Mouse (Mus musculus) CH12.LX (cell line): ENCODE results near the gene Psma7. TPM values are rescaled to one million over a fixed set of nuclear protein-coding genes. Genes with fewer than 3 reads are reported as not detected.

Experiments used
- DNase-seq: peaks from one replicate; pipeline ENCODE4 v3.0.0-alpha.2; 2013; ENCODE audit errors: extremely low read depth
- H3K27ac ChIP-seq: 2 replicates; pipeline ENCODE4 v1.5.1; 2012; ENCODE audit warnings: low read depth, mild to moderate bottlenecking, control low read depth, moderate library complexity; ENCODE audit not compliant: insufficient read depth
- H3K27me3 ChIP-seq: replicated peaks from 2 replicates; pipeline ENCODE3; 2012; ENCODE audit warnings: inconsistent platforms
- H3K36me3 ChIP-seq, 2 experiments: replicated peaks in 1 of 2; 2 replicates each; pipeline versions ENCODE3 to v1.6.1; 2012; ENCODE audit warnings: inconsistent platforms in 1 of 2, low read length in 1 of 2, mild to moderate bottlenecking in 1 of 2, mixed read lengths in 1 of 2, moderate library complexity in 1 of 2; ENCODE audit not compliant: control insufficient read depth in 1 of 2, insufficient read depth in 1 of 2
- H3K4me1 ChIP-seq, 2 experiments: 2 replicates each; pipeline ENCODE4 v1.6.1; 2012; ENCODE audit warnings: inconsistent platforms in 1 of 2, moderate library complexity in 1 of 2; ENCODE audit not compliant: insufficient read depth in 2 of 2, control insufficient read depth in 1 of 2
- H3K4me2 ChIP-seq: 2 replicates; pipeline ENCODE4 v1.6.1; 2012; ENCODE audit warnings: low read depth, mild to moderate bottlenecking, control low read depth; ENCODE audit not compliant: poor library complexity, insufficient read depth, severe bottlenecking
- H3K4me3 ChIP-seq, 3 experiments: fragments of 150-350 bp in 1 of 3; sonication (generic) in 1 of 3; replicated peaks in 1 of 3; 2 replicates each; pipeline versions ENCODE3 to v1.5.1; 2011 to 2012; ENCODE audit warnings: low read depth in 2 of 3, low read length in 2 of 3, mild to moderate bottlenecking in 2 of 3, moderate library complexity in 2 of 3, control low read depth in 1 of 3, improper control_type of control experiment in 1 of 3, inconsistent platforms in 1 of 3, mixed read lengths in 1 of 3; ENCODE audit not compliant: poor library complexity in 1 of 3
- H3K79me2 ChIP-seq: replicated peaks from 2 replicates; pipeline ENCODE4 v1.6.1; 2012; ENCODE audit warnings: mild to moderate bottlenecking, moderate library complexity; ENCODE audit not compliant: control insufficient read depth, poor library complexity, insufficient read depth, severe bottlenecking; ENCODE audit errors: extremely low read depth
- H3K9ac ChIP-seq: 2 replicates; pipeline ENCODE4 v1.6.1; 2012; ENCODE audit warnings: low read depth, mild to moderate bottlenecking, control low read depth, moderate library complexity; ENCODE audit not compliant: insufficient read depth
- H3K9me3 ChIP-seq: replicated peaks from 2 replicates; pipeline ENCODE3; 2012; ENCODE audit warnings: low read length, inconsistent platforms, mixed read lengths
- BHLHE40 ChIP-seq: IDR thresholded peaks from 2 replicates; pipeline ENCODE4 v1.6.1; 2011; ENCODE audit warnings: mild to moderate bottlenecking, low read depth, low read length, improper control_type of control experiment
- CTCF ChIP-seq, 2 experiments: IDR thresholded peaks in 1 of 2; conservative IDR thresholded peaks in 1 of 2; 2 replicates each; pipeline ENCODE4 v1.5.1; 2011 to 2012; ENCODE audit warnings: low read depth in 2 of 2, low read length in 2 of 2, improper control_type of control experiment in 1 of 2, inconsistent platforms in 1 of 2, mild to moderate bottlenecking in 1 of 2, moderate library complexity in 1 of 2
- E2F4 ChIP-seq: IDR thresholded peaks from 2 replicates; pipeline ENCODE4 v1.6.1; 2011; ENCODE audit warnings: low read depth, low read length, improper control_type of control experiment; ENCODE audit not compliant: insufficient replicate concordance
- EP300 ChIP-seq: IDR thresholded peaks from 2 replicates; pipeline ENCODE4 v1.6.1; 2011; ENCODE audit warnings: low read length, improper control_type of control experiment
- IRF4 ChIP-seq: IDR thresholded peaks from 2 replicates; pipeline ENCODE4 v1.6.1; 2014; ENCODE audit warnings: low read depth, mild to moderate bottlenecking, inconsistent platforms, low read length, improper control_type of control experiment
- JUN ChIP-seq: IDR thresholded peaks from 2 replicates; pipeline ENCODE4 v1.6.1; 2011; ENCODE audit warnings: low read depth, mild to moderate bottlenecking, low read length, improper control_type of control experiment, moderate library complexity; ENCODE audit not compliant: insufficient read depth
- JUND ChIP-seq: conservative IDR thresholded peaks from 2 replicates; pipeline ENCODE4 v1.6.1; 2011; ENCODE audit warnings: low read depth, low read length, improper control_type of control experiment
- KAT2A ChIP-seq: IDR thresholded peaks from 2 replicates; pipeline ENCODE4 v1.6.1; 2012; ENCODE audit warnings: low read length, improper control_type of control experiment, inconsistent platforms; ENCODE audit not compliant: insufficient replicate concordance
- MAX ChIP-seq: IDR thresholded peaks from 2 replicates; pipeline ENCODE4 v1.6.1; 2011; ENCODE audit warnings: low read length, improper control_type of control experiment
- MAZ ChIP-seq: IDR thresholded peaks from 2 replicates; pipeline ENCODE4 v1.6.1; 2012; ENCODE audit warnings: low read depth, mild to moderate bottlenecking, inconsistent platforms, low read length, improper control_type of control experiment, moderate library complexity
- MEF2A ChIP-seq: IDR thresholded peaks from 2 replicates; pipeline ENCODE4 v1.6.1; 2014; ENCODE audit warnings: low read depth, mild to moderate bottlenecking, inconsistent platforms, low read length, improper control_type of control experiment, borderline replicate concordance
- MXI1 ChIP-seq: IDR thresholded peaks from 2 replicates; pipeline ENCODE4 v1.6.1; 2011; ENCODE audit warnings: mild to moderate bottlenecking, low read depth, low read length, improper control_type of control experiment
- MYC ChIP-seq: IDR thresholded peaks from 2 replicates; pipeline ENCODE4 v1.6.1; 2011; ENCODE audit warnings: low read depth, mild to moderate bottlenecking, improper control_type of control experiment, low read length
- NELFE ChIP-seq: IDR thresholded peaks from 2 replicates; pipeline ENCODE4 v1.6.1; 2011; ENCODE audit warnings: low read depth, low read length, improper control_type of control experiment
- PAX5 ChIP-seq: IDR thresholded peaks from 2 replicates; pipeline ENCODE4 v1.6.1; 2012; ENCODE audit warnings: low read length, inconsistent platforms, mixed read lengths
- POLR2A ChIP-seq: IDR thresholded peaks from 2 replicates; pipeline ENCODE4 v1.6.1; 2011; ENCODE audit warnings: low read depth, mild to moderate bottlenecking, improper control_type of control experiment, low read length
- SIN3A ChIP-seq: IDR thresholded peaks from 2 replicates; pipeline ENCODE4 v1.6.1; 2012; ENCODE audit warnings: low read length, improper control_type of control experiment, inconsistent platforms
- TBP ChIP-seq: conservative IDR thresholded peaks from 2 replicates; pipeline ENCODE4 v1.6.1; 2011; ENCODE audit warnings: low read depth, low read length, improper control_type of control experiment
- TCF12 ChIP-seq: IDR thresholded peaks from 2 replicates; pipeline ENCODE4 v1.6.1; 2014; ENCODE audit warnings: low read depth, mild to moderate bottlenecking, inconsistent platforms, low read length, improper control_type of control experiment
- UBTF ChIP-seq: IDR thresholded peaks from 2 replicates; pipeline ENCODE4 v1.6.1; 2012; ENCODE audit warnings: low read depth, mild to moderate bottlenecking, inconsistent platforms, low read length, improper control_type of control experiment, moderate library complexity
- USF2 ChIP-seq: conservative IDR thresholded peaks from 2 replicates; pipeline ENCODE4 v1.6.1; 2011; ENCODE audit warnings: low read depth, low read length, improper control_type of control experiment
- ZC3H11A ChIP-seq: IDR thresholded peaks from 2 replicates; pipeline ENCODE4 v1.6.1; 2012; ENCODE audit warnings: low read depth, mild to moderate bottlenecking, inconsistent platforms, low read length, improper control_type of control experiment
- ZKSCAN1 ChIP-seq: IDR thresholded peaks from 2 replicates; pipeline ENCODE4 v1.6.1; 2012; ENCODE audit warnings: low read depth, inconsistent platforms, low read length, improper control_type of control experiment, borderline replicate concordance
- ZMIZ1 ChIP-seq: IDR thresholded peaks from 2 replicates; pipeline ENCODE4 v1.6.1; 2012; ENCODE audit warnings: low read depth, mild to moderate bottlenecking, inconsistent platforms, low read length, improper control_type of control experiment
- ZNF384 ChIP-seq: IDR thresholded peaks from 2 replicates; pipeline ENCODE4 v1.6.1; 2012; ENCODE audit warnings: low read depth, low read length, improper control_type of control experiment, inconsistent platforms
- dilution Hi-C: fragments of 300-500 bp; cut with MboI; formaldehyde crosslinking; loops from 2 replicates; pipeline ENCODE4 v1.14.3; 2020; ENCODE audit warnings: low sequenced_read_pairs; ENCODE audit not compliant: extremely low pct_unique_long_range_greater_than_20kb, extremely low pct_ligation_motif_present
- in situ Hi-C: fragments of 300-500 bp; cut with MboI; formaldehyde crosslinking; loops from 3 replicates; pipeline ENCODE4 v1.14.3; 2019; ENCODE audit warnings: low sequenced_read_pairs, low pct_ligation_motif_present, low pct_unique_long_range_greater_than_20kb, mixed read lengths
- polyA plus RNA-seq: library from polyadenylated mRNA; unstranded; fragments of >175 nt; gene quantifications from 2 replicates; pipeline ENCODE4 v1.2.1, GENCODE M21; 2012; ENCODE audit warnings: low read depth; ENCODE audit not compliant: insufficient read length
- total RNA-seq, 2 experiments: library from RNA; depleted of rRNA; stranded (reverse); fragments of 300-350 nt in 1 of 2; fragments of >200 nt in 1 of 2; gene quantifications; 2 replicates each; pipeline ENCODE4 v1.2.3; 2012 to 2014

Psma7 gene
- total and polyA plus RNA-seq, 3 experiments: 443 to 569 (median 466) TPM

- peak; percentile 13 for DNase-seq
- H3K36me3 ChIP-seq: peaks cover 51 to 82% of the 10 kb centered on the region in 2 experiments
- no peak overlapping the region for H3K4me2 ChIP-seq
- in situ Hi-C loops: no loop called here
- TF ChIP-seq NELFE (no peak), MYC (no peak)
- TF ChIP-seq, all 38 proteins: peak for 0
- Histone ChIP-seq H3K9me3 (peaks cover 4% of the 10 kb centered on the region), H3K27me3 (no peaks in the 10 kb centered on the region), H3K9ac (no peak overlapping the region), H3K4me1 (peaks cover 0 to 30% of the 10 kb centered on the region in 2 experiments; a peak in 2 of 4 replicates), H3K27ac (no peak overlapping the region), H3K79me2 (no peaks in the 10 kb centered on the region), H3K4me3 (no peak overlapping the region)
- dilution Hi-C loops: no loop called here
Observed at GRCm38 (mm10) chr2:180083063-180083462, 40.8 kb upstream of the Psma7 start.

- DNase-seq: no peak
- no peaks in the 10 kb centered on the region for H3K9me3 ChIP-seq
- H3K27ac ChIP-seq: no peak overlapping the region
- H3K79me2 ChIP-seq: no peaks in the 10 kb centered on the region
- no peak overlapping the region for H3K9ac ChIP-seq
- H3K27me3 ChIP-seq: no peaks in the 10 kb centered on the region
- H3K4me3 ChIP-seq: no peak overlapping the region
- peaks cover 41 to 81% of the 10 kb centered on the region in 2 experiments for H3K36me3 ChIP-seq
- dilution Hi-C loops: no loop called here
- no peak for TF ChIP-seq MXI1
- no peak for TF ChIP-seq JUND
- TF ChIP-seq CTCF (conservative IDR thresholded peaks at IDR 0.05 in 1 of 2, IDR thresholded peaks at IDR 0.05 in 1 of 2; ENCODE audit: low read depth in 2 of 2, low read length in 2 of 2): no peak
- TF ChIP-seq EP300: no peak
- TF ChIP-seq ZKSCAN1: no peak
- TF ChIP-seq POLR2A: no peak
- no peak for TF ChIP-seq ZNF384
- no peak for TF ChIP-seq MAZ
- no peak for TF ChIP-seq UBTF
- TF ChIP-seq BHLHE40: no peak
- TF ChIP-seq KAT2A: no peak
- no peak for TF ChIP-seq MEF2A
- no peak for TF ChIP-seq MAX
- TF ChIP-seq, all 38 proteins: peak for 0
- H3K4me1 ChIP-seq: peaks cover 0 to 30% of the 10 kb centered on the region in 2 experiments; a peak in 2 of 4 replicates
- in situ Hi-C loops: no loop called here
- H3K4me2 ChIP-seq: no peak overlapping the region
Observed at GRCm38 (mm10) chr2:180080680-180081079, 38.4 kb upstream of the Psma7 start.

DNA sequence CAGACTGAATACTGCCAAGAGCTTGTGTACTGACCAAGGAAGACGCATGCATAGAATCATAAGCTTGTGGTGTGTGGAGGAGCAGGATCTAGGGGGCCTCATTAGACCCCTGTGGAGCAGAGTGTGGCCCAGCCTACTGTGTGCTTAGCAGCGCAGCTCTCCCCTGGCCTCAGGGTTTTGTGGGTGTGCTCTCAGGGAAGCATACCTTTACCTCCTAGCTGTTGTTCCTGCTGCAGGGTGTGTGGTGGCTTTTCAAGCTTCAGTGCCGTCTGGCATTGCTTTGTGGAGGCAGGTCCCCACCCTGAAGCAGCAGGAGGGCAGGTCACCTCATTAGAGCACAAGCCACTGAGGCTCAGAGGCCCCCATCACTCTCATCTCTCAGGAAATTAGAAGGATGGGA is 35.4 kb upstream of the Psma7 start:
- H3K36me3 ChIP-seq: peaks cover 24 to 71% of the 10 kb centered on the region in 2 experiments
- no peak overlapping the region for H3K27ac ChIP-seq
- DNase-seq: no peak
- dilution Hi-C loops (no loop called here), in situ Hi-C loops (no loop called here)
- H3K4me1 ChIP-seq: peaks cover 0 to 24% of the 10 kb centered on the region in 2 experiments; a peak in 2 of 4 replicates
- no peaks in the 10 kb centered on the region for H3K27me3 ChIP-seq
- no peaks in the 10 kb centered on the region for H3K79me2 ChIP-seq
- no peak overlapping the region for H3K9ac ChIP-seq
- no peak overlapping the region for H3K4me3 ChIP-seq
- TF ChIP-seq TCF12: no peak
- TF ChIP-seq USF2: no peak
- TF ChIP-seq ZC3H11A: no peak
- TF ChIP-seq IRF4: no peak
- no peak for TF ChIP-seq ZKSCAN1
- TF ChIP-seq JUN: no peak
- no peak for TF ChIP-seq PAX5
- TF ChIP-seq E2F4: no peak
- TF ChIP-seq SIN3A: no peak
- no peak for TF ChIP-seq TBP
- TF ChIP-seq ZMIZ1: no peak
- no peak overlapping the region for H3K4me2 ChIP-seq
- H3K9me3 ChIP-seq: no peaks in the 10 kb centered on the region
